Mouse (Mus musculus) ES-CJ7 (cell line): ENCODE measurements around the gene Ccdc102a.

ENCODE experiments used
- DNase-seq: peaks from one replicate; pipeline ENCODE4 v3.0.0; 2011; ENCODE audit warnings: low read depth, low spot score

Ccdc102a gene

DNA sequence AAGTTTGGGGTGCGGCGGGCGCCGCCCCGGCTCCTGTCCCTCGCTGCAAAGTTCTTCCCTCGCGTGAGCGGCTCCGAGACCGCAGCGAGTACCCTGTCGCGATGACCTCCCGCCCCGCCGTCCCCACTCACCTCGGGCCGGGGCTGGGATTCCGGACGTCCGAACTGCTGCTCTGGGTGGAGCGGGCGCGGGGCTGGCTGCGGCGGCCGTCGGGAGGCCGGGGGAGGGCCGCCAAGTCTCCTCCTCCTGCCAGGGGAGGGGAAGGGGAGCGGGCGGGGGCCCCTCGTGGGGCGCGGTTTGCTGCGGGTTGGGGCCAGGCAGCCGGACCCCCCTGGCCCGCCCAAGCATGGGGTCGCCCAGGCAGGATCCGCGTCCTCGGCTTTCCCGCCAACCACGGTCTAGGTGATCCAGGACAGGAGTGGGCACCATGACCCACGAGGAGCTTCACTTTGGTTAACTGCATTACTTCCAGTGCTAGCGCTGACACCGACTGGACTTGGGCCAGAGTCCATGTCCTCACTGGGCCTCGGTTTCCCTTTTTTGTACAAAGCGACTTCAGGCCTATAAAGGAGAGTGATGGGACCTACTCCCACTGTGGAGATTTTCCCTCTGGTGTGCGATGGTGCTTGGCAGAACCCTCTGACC is at the start of gene Ccdc102a:
Gene Ccdc102a (minus strand): TSS at position 248 of the 645 bp plus-strand sequence.
- DNase-seq: no peak

DNA sequence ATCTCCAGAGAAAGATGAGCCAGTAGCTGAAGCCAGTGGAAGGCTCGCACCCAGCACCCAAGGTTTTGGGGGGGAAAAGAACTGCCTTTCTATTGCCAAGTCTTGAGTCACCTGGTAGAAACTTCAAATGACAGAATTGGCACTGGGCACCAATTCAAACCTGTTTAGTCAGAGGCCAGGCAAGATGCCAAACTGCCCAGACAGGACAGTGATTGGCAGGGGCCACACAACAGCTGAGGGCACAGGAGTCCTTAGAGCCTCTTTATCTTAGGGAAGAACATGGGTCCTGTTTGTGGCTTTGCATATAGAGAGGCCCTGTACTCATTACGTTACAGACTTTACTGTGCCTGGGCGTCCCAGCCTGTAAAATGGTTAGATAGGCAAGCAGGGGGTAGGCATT is 49.7 kb upstream of the Ccdc102a start:
- no peak for DNase-seq

GRCm38 (mm10) chr8:94967071-94967470 is 49.2 kb upstream of the Ccdc102a start:
- DNase-seq: no peak

DNA sequence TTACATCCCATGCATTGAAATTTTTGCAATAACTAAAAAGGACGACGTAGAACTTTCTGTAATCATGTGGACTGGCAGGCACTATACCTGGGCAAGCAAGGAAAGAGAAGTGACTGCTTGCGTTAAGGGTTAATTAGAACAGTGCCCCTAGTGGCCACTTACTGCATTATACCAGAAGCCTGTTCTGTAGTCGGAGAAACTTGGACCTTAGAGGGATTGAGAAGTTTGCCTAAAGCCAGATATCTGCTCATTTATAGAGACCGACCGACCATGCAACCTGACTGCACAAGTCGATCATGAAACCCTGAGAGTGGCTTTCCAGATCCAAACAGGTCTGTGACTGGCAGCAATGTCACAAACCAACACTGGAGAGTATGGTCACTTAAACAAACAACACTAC is 48.7 kb upstream of the Ccdc102a start:
- peak; percentile 79 for DNase-seq

GRCm38 (mm10) chr8:94964828-94965227 is 46.9 kb upstream of the Ccdc102a start:
- DNase-seq: no peak

DNA sequence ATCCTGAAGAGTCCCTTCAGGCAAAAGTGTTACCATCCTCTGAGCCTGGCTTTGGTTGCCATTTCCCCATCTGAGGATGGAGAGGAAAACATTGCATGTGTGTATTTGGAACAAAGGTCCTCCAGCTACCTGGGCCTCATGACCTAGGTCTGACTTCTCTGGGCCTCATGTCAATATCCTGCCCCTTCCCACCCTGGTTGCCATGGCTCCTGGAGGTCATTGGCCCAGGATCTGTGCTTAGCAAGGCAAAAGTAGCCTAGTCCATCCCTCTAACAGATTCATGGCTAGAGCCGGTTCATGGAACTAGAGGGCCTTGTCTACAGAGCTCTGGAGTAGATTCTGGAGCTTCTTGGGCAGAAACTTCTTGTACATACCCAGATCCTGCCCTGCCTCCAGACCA is 44.3 kb upstream of the Ccdc102a start:
- no peak for DNase-seq

- no peak for DNase-seq
These were observed 38.2 kb upstream of the Ccdc102a start for GRCm38 (mm10) chr8:94956078-94956574.

GRCm38 (mm10) chr8:94954921-94955758 is 37.2 kb upstream of the Ccdc102a start:
- DNase-seq: peak; percentile 70

DNA sequence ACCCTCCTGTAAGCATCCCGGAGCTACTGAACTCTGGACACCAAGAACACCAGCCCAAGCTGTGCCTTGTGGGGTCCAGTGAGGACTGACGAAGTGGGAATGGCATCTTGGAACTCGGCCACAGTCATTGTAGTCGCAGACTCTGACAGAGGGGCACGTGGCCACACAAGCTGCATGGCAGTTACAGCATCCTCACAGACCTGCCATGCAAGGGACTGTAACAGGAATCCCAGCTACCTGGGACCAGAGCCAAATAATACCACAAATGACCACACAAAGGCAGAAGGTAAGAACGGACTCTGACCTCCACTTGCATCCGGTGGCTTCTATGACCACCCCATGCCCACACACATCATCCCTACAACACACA is 36.5 kb upstream of the Ccdc102a start:
- no peak for DNase-seq

DNA sequence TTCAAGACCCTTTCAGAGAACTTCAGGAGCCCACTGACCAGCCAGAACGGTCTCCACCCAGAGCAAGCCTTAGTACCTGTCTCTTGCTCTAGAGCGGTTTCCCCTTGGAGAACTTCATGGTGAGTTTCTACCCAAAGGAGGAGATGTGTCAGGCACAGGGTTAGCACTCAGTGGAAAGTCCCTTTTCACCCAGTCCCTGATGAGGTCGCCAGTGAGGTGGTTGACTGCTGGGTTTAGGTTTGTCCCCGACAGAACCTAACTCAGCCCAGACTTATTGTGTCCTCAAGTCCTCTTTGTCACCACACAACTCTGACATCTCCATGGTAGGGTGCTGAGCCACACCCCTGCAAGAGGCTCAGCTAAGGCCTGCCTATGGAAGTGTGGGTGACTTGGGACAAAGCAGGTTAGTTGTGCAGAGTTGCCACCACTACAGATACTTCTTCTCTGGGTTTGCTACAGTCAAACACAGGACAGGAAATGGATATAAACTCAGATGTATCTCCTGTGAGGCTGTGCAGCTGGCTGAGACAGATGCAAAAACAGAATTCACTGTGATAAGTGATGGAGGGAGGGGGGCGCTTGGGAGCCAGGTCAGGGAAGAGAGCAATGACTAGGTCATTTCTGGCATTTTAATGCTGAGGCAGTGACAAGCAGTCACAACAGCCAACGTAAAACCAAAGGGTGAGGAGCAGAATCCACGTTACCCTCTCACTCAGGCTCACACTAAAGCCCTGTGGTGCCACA is 35.9 kb upstream of the Ccdc102a start:
- DNase-seq: no peak

DNA sequence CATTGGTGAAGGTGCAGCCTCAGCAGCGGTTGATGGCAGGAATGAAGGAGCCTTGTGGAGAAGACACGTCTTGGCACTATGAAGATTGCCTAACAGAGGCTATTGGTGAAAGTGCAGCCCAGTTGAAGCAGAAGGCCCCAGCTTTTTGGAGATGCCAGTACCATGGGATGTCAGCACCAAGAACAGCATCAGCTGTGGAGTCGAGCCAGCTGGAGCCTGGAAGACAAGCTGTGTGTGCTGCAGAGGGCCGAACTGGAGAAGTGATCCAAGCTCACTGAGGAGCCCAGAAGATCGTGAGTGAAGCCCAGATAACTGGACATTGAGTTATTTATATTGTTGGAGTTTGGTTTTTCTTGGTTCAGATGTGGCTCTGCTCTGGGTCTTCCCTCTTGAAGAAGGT is 34.2 kb upstream of the Ccdc102a start:
- no peak for DNase-seq

GRCm38 (mm10) chr8:94950458-94950857 is 32.6 kb upstream of the Ccdc102a start:
- DNase-seq: no peak

- DNase-seq: peak; percentile 78
These were observed 32.1 kb upstream of the Ccdc102a start for GRCm38 (mm10) chr8:94950046-94950445.

DNA sequence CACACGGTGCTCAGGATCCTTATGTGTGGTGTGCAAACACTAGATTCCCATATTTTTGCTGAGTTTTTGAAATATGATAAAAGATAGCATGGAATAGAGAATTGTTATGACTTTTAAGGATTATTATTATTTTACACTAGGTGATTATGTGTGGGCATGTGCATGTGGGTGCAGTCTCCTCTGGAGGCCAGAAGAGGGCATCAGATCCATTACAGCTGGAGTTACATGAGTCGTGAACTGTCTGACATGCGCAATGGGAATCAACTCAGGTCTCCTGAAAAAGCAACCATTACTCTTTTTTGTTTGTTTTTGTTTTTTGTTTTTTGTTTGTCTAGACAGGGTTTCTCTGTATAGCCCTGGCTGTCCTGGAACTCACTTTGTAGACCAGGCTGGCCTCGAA is 31.1 kb upstream of the Ccdc102a start:
- peak; percentile 71 for DNase-seq

DNA sequence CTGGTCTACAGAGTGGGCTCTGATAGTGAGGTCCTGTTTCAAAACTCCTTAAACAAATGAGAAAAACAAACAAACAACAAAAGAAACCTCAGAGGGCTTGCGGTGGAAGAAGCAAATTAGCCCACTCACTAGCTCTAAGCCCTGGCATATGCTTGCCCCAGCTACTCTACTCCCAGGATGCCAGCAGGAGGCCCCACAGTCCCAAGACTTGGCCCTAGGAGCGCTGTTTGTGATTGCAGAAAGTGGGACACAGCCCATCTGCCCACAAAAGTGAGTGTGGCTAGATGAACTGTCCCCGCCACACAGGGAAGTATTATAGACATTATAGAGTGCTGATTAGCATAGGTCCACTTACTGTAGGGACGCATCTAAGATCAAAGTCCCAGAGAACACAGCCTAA is 30.5 kb upstream of the Ccdc102a start:
- no peak for DNase-seq

GRCm38 (mm10) chr8:94945185-94945584 is 27.3 kb upstream of the Ccdc102a start:
- no peak for DNase-seq

DNA sequence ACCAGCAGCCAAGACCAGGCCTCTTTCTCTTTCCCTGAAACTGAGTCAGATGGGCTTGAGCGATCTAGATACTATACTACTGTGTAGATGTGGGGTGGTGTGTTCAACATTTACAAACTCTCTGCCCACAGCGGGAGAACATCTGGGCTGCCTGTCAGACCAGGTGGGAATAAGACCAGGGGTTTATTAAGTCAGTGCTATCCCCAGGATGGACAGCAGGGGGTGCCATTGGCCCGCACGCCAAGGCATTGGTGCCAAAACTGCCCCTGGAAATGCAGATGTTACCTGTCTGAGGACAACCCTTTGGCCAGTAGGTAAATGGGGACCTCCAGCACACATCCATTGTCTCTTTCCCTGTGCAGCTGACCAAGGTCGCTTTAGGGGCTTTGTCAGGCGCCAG is 24.7 kb upstream of the Ccdc102a start:
- peak; percentile 77 for DNase-seq

DNA sequence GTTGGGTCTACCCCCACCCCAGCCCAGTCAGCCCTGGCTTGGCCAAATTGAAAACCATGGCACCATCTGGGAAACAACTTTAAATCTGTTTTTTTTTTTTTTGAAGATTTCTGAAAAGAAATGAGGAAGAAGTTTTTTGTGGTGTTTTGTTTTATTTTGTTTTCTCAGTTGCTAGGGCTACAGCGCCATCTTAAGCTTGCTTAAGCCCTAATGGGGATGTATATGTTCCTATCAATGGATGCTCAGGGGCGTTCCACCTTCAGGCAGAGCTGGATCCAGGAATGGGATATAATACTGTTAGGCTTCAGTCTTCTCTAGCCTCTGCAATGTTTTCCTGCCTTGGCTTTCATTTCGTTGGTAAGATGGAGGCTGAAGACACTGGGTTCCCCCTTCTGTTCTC is 17.3 kb upstream of the Ccdc102a start:
- DNase-seq: no peak

DNA sequence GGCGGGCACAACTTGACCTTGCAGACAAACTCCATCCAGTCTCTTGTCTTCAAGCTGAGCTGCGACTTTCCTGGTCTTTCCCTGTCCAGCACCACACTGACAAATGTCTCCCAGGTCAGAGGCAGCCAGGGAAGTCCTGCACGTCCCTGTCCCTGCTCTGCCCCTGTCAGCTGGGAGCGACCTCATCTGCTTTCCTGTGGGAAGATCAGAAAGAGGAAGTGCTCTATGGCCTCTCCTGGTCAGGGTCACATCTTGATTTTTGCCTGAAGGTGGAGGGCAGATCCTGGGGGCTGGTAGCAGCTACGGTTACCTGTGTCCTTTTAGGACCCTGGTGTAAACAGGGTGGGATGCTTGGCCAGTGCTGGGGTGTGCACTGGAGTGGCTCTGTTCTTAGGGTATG is 16.0 kb upstream of the Ccdc102a start:
- no peak for DNase-seq

- no peak for DNase-seq
These were observed 10.3 kb upstream of the Ccdc102a start for GRCm38 (mm10) chr8:94928227-94928626.

DNA sequence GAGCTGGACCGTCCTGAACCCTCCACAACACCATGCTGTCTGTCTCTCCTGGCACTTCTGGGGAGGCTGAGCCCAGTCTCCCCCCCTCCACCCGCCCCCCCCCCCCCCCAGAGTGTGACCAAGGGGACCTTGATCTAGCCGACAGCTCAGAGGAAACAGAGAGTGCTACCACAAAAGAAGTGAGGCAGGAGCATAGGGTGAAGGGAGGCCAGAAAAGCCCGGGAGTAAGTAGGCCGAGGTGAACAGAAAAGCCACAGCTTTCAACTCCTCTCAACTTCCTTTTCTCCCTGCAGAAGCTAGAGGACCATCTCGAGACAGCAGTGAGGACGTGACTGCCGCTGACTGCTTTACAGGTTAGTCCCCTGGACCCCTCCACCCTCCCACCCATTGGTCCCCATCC is 5.5 kb upstream of the Ccdc102a start, which contains the start of gene Adgrg5:
Gene Adgrg5 (plus strand): TSS at position 290 of the 400 bp plus-strand sequence.
- no peak for DNase-seq

GRCm38 (mm10) chr8:94922602-94923001 is 4.7 kb upstream of the Ccdc102a start:
- peak; percentile 90 for DNase-seq
